25 mouse cellular contexts compared by ENCODE assay signal in genomic region chr13:97297418-97298050, GRCm38 (mm10). TPM values are rescaled to one million over a fixed set of nuclear protein-coding genes. Genes with fewer than 3 reads are reported as not detected.
DNase-seq lines count a peak whose midpoint lies in the region; ATAC-seq and TF ChIP-seq lines count a peak whose summit lies in the region.
"Had no signal": no experiment of that assay in that cellular context is flagged by ENCODE, and none has a peak within 500 bp of the region (broad histone marks: within the 10 kb centered on the region; RNA-seq: fewer than 3 reads in every experiment).

No protein-coding gene starts in this region.

- DNase-seq in heart, adult 2 months, result no peak
- no peak for DNase-seq in heart, adult 9 months (ENCODE audit: low spot score in 2 of 2)
- no peak for DNase-seq in heart, postnatal 0 days (ENCODE audit: low spot score)
- no peak for DNase-seq in heart, embryonic 10.5 days (ENCODE audit: low spot score)
- DNase-seq in R1 (ENCODE audit: low read depth, low spot score), result peak; percentile 58
- no peak for DNase-seq in urinary bladder, adult 2 months (ENCODE audit: low spot score)
- DNase-seq: adrenal gland, postnatal 36 days; cerebellum, adult 11 months; cerebellum, adult 9-11 months; kidney, adult 18-20 months; lung, embryonic 14.5 days; lung, postnatal 36 days; right cerebral cortex, adult 18-20 months; right cerebral cortex, postnatal 4 days had no signal

- H3K9me3 ChIP-seq in heart, postnatal 0 days (replicated peaks; ENCODE audit: control insufficient read depth, low read length), result no peaks in the 10 kb centered on the region
- H3K9me3 ChIP-seq in heart, embryonic 10.5 days, result no peaks in the 10 kb centered on the region
- H3K9me3 ChIP-seq in ES-Bruce4 (replicated peaks; ENCODE audit: control insufficient read depth, insufficient read depth, low read length, poor library complexity, severe bottlenecking), result no peaks in the 10 kb centered on the region
- H3K9me3 ChIP-seq in kidney, embryonic 16.5 days (ENCODE audit: low read length), result no peaks in the 10 kb centered on the region
- H3K9me3 ChIP-seq: embryonic facial prominence, embryonic 15.5 days; neural tube, embryonic 13.5 days had no signal

- TF ChIP-seq CTCF in heart, adult 2 months (IDR thresholded peaks at IDR 0.05), result no peak
- TF ChIP-seq CTCF in heart, postnatal 0 days (IDR thresholded peaks at IDR 0.05; ENCODE audit: low read depth), result no peak
- no peak for TF ChIP-seq CTCF in ES-Bruce4 (IDR thresholded peaks at IDR 0.05; ENCODE audit: low read depth, low read length)

- H3K36me3 ChIP-seq in heart, adult 2 months (ENCODE audit: control insufficient read depth, insufficient read depth, low read length), result no peaks in the 10 kb centered on the region
- H3K36me3 ChIP-seq in heart, postnatal 0 days (replicated peaks; ENCODE audit: control insufficient read depth, insufficient read depth, low read length), result no peaks in the 10 kb centered on the region
- H3K36me3 ChIP-seq in heart, embryonic 10.5 days, result no peaks in the 10 kb centered on the region
- no peaks in the 10 kb centered on the region for H3K36me3 ChIP-seq in ES-Bruce4 (ENCODE audit: control insufficient read depth, insufficient read depth, low read length, poor library complexity, severe bottlenecking)
- H3K36me3 ChIP-seq in kidney, embryonic 16.5 days (ENCODE audit: insufficient read depth, low read length), result no peaks in the 10 kb centered on the region
- H3K36me3 ChIP-seq: embryonic facial prominence, embryonic 15.5 days; neural tube, embryonic 13.5 days had no signal

- intact Hi-C loops in heart, adult 2 months (cut with DNase I), result loop anchor here (1.0 to 5.0 kb wide), 3 partner anchors 24 to 400 kb away; no protein-coding TSS in a partner anchor

- H3K4me1 ChIP-seq in heart, adult 2 months (ENCODE audit: control insufficient read depth, insufficient read depth, low read length), result peaks cover 15% of the 10 kb centered on the region
- H3K4me1 ChIP-seq in heart, postnatal 0 days (ENCODE audit: control insufficient read depth, insufficient read depth), result peaks cover 13% of the 10 kb centered on the region; the same call in 1 of the 2 replicates
- H3K4me1 ChIP-seq in heart, embryonic 10.5 days, result peaks cover 17% of the 10 kb centered on the region
- H3K4me1 ChIP-seq in ES-Bruce4 (ENCODE audit: control insufficient read depth, insufficient read depth, low read length), result peaks cover 6% of the 10 kb centered on the region
- H3K4me1 ChIP-seq in kidney, embryonic 16.5 days (ENCODE audit: insufficient read depth, low read length), result peaks cover 14% of the 10 kb centered on the region
- H3K4me1 ChIP-seq: embryonic facial prominence, embryonic 15.5 days had no signal

- no peak overlapping the region for H3K4me2 ChIP-seq in heart, postnatal 0 days (ENCODE audit: low read depth, low read length)
- H3K4me2 ChIP-seq in kidney, embryonic 16.5 days (replicated peaks; ENCODE audit: low read depth, low read length), result no peak overlapping the region
- H3K4me2 ChIP-seq: embryonic facial prominence, embryonic 15.5 days; hindbrain, embryonic 14.5 days; lung, embryonic 14.5 days; neural tube, embryonic 13.5 days had no signal

- H3K79me2 ChIP-seq in heart, adult 2 months (replicated peaks; ENCODE audit: control insufficient read depth, insufficient read depth, low read length), result no peaks in the 10 kb centered on the region

- H3K27me3 ChIP-seq in heart, adult 2 months (ENCODE audit: control insufficient read depth, insufficient read depth, low read length), result no peaks in the 10 kb centered on the region
- H3K27me3 ChIP-seq in heart, postnatal 0 days (ENCODE audit: control insufficient read depth, insufficient read depth, low read length), result no peaks in the 10 kb centered on the region
- no peaks in the 10 kb centered on the region for H3K27me3 ChIP-seq in heart, embryonic 10.5 days (ENCODE audit: insufficient read depth, poor library complexity, severe bottlenecking)
- no peaks in the 10 kb centered on the region for H3K27me3 ChIP-seq in ES-Bruce4 (ENCODE audit: control insufficient read depth, insufficient read depth, low read length, poor library complexity, severe bottlenecking)
- H3K27me3 ChIP-seq in kidney, embryonic 16.5 days (ENCODE audit: insufficient read depth, low read length), result no peaks in the 10 kb centered on the region
- H3K27me3 ChIP-seq: embryonic facial prominence, embryonic 15.5 days; neural tube, embryonic 13.5 days had no signal

- WGBS in heart, adult 2 months, result 42% methylated on average over 14 of the region's 14 CpGs
- 61% methylated on average over 14 of the region's 14 CpGs for WGBS in heart, postnatal 0 days
- WGBS in heart, embryonic 10.5 days, result 73% methylated on average over 14 of the region's 14 CpGs
- 74% methylated on average over 14 of the region's 14 CpGs for WGBS in kidney, embryonic 16.5 days

- no peak overlapping the region for H3K9ac ChIP-seq in heart, adult 2 months (ENCODE audit: low read depth, low read length)
- H3K9ac ChIP-seq in heart, postnatal 0 days (replicated peaks; ENCODE audit: low read depth, low read length), result no peak overlapping the region
- peak overlapping the region; percentile 17 for H3K9ac ChIP-seq in ES-Bruce4 (ENCODE audit: low read depth, poor library complexity, severe bottlenecking)
- no peak overlapping the region for H3K9ac ChIP-seq in kidney, embryonic 16.5 days (replicated peaks; ENCODE audit: low read length)
- H3K9ac ChIP-seq: embryonic facial prominence, embryonic 15.5 days; hindbrain, embryonic 14.5 days; liver, embryonic 14.5 days; lung, embryonic 14.5 days; neural tube, embryonic 13.5 days had no signal

- peak overlapping the region; percentile 59 for H3K27ac ChIP-seq in heart, adult 2 months
- peak overlapping the region; percentile 67 for H3K27ac ChIP-seq in heart, postnatal 0 days (ENCODE audit: low read depth)
- H3K27ac ChIP-seq in heart, embryonic 10.5 days, result no peak overlapping the region
- peak overlapping the region; percentile 97 for H3K27ac ChIP-seq in ES-Bruce4 (ENCODE audit: insufficient read depth, low read length)
- H3K27ac ChIP-seq in kidney, embryonic 16.5 days (ENCODE audit: low read length), result no peak overlapping the region
- H3K27ac ChIP-seq: embryonic facial prominence, embryonic 15.5 days; hindbrain, embryonic 14.5 days; kidney, postnatal 0 days; left cerebral cortex, adult 2 months; liver, embryonic 14.5 days; neural tube, embryonic 13.5 days had no signal

- no peak for ATAC-seq in heart, postnatal 0 days (ENCODE audit: insufficient read depth, low read depth)
- ATAC-seq in kidney, embryonic 16.5 days (ENCODE audit: low FRiP score, low TSS enrichment), result no peak
- ATAC-seq: inflammation-experienced regulatory T-cells, adult 6 months; midbrain, embryonic 16.5 days had no signal

- TF ChIP-seq EP300 in heart, adult 2 months (IDR thresholded peaks at IDR 0.05; ENCODE audit: insufficient read depth, low read depth, low read length), result no peak
- TF ChIP-seq EP300 in heart, postnatal 0 days (IDR thresholded peaks at IDR 0.05; ENCODE audit: low read depth), result no peak
- no peak for TF ChIP-seq EP300 in ES-Bruce4 (IDR thresholded peaks at IDR 0.05; ENCODE audit: insufficient read depth, low read depth, low read length)

- no peak for TF ChIP-seq POLR2A in heart, adult 2 months (IDR thresholded peaks at IDR 0.05; ENCODE audit: insufficient read depth, low read depth, low read length)
- TF ChIP-seq POLR2A in ES-Bruce4 (IDR thresholded peaks at IDR 0.05; ENCODE audit: insufficient read depth, low read length), result no peak

- H3K4me3 ChIP-seq in heart, adult 2 months, result no peak overlapping the region
- H3K4me3 ChIP-seq in heart, postnatal 0 days (ENCODE audit: low read depth, low read length), result no peak overlapping the region
- H3K4me3 ChIP-seq in heart, embryonic 10.5 days, result no peak overlapping the region
- peak overlapping the region; percentile 27 for H3K4me3 ChIP-seq in ES-Bruce4 (ENCODE audit: low read depth, low read length)
- no peak overlapping the region for H3K4me3 ChIP-seq in kidney, embryonic 16.5 days (ENCODE audit: low read length)
- H3K4me3 ChIP-seq: embryonic facial prominence, embryonic 15.5 days; left cerebral cortex, adult 2 months; myocyte; neural tube, embryonic 13.5 days had no signal

RNA-seq across cellular contexts. Expression of gene Enc1, which starts 56.6 kb away (rescaled TPM):
- total RNA-seq in heart, adult 2 months (2021), result 1 to 10 TPM; 7.7 to 10.0 TPM
- polyA plus RNA-seq in heart, adult 2 months (2012; rRNA removed), result 5.2 and 6.3 TPM in 2 replicates
- total RNA-seq in heart, postnatal 0 days (2014; rRNA removed; ENCODE audit: low replicate concordance), result 10.2 and 10.9 TPM in 2 replicates
- polyA plus RNA-seq in heart, postnatal 0 days (2015; fragmentation: Nextera tagmentation; extraction: Ambion mirVana), result 1.5 and 1.7 TPM in 2 replicates
- 3.9 and 4.2 TPM in 2 replicates for polyA plus RNA-seq in heart, embryonic 10.5 days (2016; fragmentation: Nextera tagmentation; extraction: Ambion mirVana)
- 83.0 TPM in 2 replicates for polyA plus RNA-seq in ES-Bruce4 (2011; ENCODE audit: insufficient read depth, insufficient read length, low read depth, missing spikeins)
- 13.7 and 14.3 TPM in 2 replicates for polyA plus RNA-seq in kidney, embryonic 16.5 days (2015; fragmentation: Nextera tagmentation; extraction: Ambion mirVana)
- 7.4 and 9.3 TPM in 2 replicates for polyA plus RNA-seq in urinary bladder, adult 2 months (2012; rRNA removed)

Comparison
In these comparisons a context has a peak if more than half of its experiments do, and no peak if none do; other contexts are left out.
1. H3K27ac ChIP-seq: peak in heart, adult 2 months (single experiment), heart, postnatal 0 days (single experiment) and ES-Bruce4 (single experiment); none in heart, embryonic 10.5 days (single experiment) and kidney, embryonic 16.5 days (single experiment).